Mouse (Mus musculus): ENCODE measurements at regions not wholly inside any gene's neighbourhood (a gene's known extent, or its start where the extent isn't known, plus 50 kb on each side); places are given as distances from the start of the nearest gene placed in this dataset.

DNA sequence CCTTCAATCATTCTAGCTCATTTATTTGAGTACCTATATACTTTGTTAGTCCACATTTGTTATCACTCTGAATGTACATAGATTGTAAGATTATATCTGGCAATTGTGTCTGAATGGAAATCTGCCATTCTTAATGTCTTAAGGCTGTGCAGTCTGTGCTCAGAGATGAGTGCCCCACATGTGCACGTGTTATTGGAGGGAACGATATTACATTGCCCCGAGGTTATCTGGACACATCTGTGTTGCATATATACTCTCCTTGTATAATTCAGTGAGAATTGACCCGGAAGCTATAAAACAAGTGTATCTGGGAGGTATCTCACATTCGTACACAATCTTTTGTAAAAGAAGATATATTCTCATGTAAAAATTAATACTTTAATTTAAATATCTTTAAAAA is 155.4 kb upstream of the Tmeff2 start:
- no peak for TF ChIP-seq CTCF (IDR thresholded peaks at IDR 0.05; ENCODE audit: low read depth)
- TF ChIP-seq EP300 (IDR thresholded peaks at IDR 0.05; ENCODE audit: low read depth): no peak

Measured in liver, embryonic 14.5 days (tissue).